Mouse (Mus musculus): ENCODE measurements around the gene Hirip3.

Gene Hirip3

GRCm38 (mm10) chr7:126861429-126862130 lies at the start of gene Hirip3:
TSS of gene Hirip3 (plus strand) at chr7:126861972.
- DNase-seq: peak; percentile 97 to 98

GRCm38 (mm10) chr7:126815726-126816222 lies 46.0 kb upstream of the Hirip3 start:
- no peak for DNase-seq

- peak in 1 of 2 experiments; percentile 27 for DNase-seq
Observed at GRCm38 (mm10) chr7:126816494-126816893, 45.3 kb upstream of the Hirip3 start.

- no peak for DNase-seq
Observed at GRCm38 (mm10) chr7:126817595-126817994, 44.2 kb upstream of the Hirip3 start.

GRCm38 (mm10) chr7:126818818-126819217 lies 43.0 kb upstream of the Hirip3 start:
- no peak for DNase-seq

GRCm38 (mm10) chr7:126821835-126822511 lies 39.8 kb upstream of the Hirip3 start:
- peak; percentile 78 to 84 for DNase-seq

GRCm38 (mm10) chr7:126822741-126823140 lies 39.0 kb upstream of the Hirip3 start:
- DNase-seq: peak; percentile 47 to 52

- no peak for DNase-seq
Observed at GRCm38 (mm10) chr7:126823202-126823711, 38.5 kb upstream of the Hirip3 start.

GRCm38 (mm10) chr7:126823940-126824339 lies 37.8 kb upstream of the Hirip3 start:
- no peak for DNase-seq

- DNase-seq: no peak
Observed at GRCm38 (mm10) chr7:126825403-126825802, 36.4 kb upstream of the Hirip3 start.

GRCm38 (mm10) chr7:126825952-126826351 lies 35.8 kb upstream of the Hirip3 start:
- no peak for DNase-seq

- no peak for DNase-seq
Observed at GRCm38 (mm10) chr7:126831539-126831938, 30.2 kb upstream of the Hirip3 start, which contains the start of gene 4930451I11Rik. TSS of gene 4930451I11Rik (minus strand) at chr7:126831639.

- peak; percentile 81 to 84 for DNase-seq
Observed at GRCm38 (mm10) chr7:126832036-126832598, 29.7 kb upstream of the Hirip3 start.

- DNase-seq: no peak
Observed at GRCm38 (mm10) chr7:126833294-126833693, 28.5 kb upstream of the Hirip3 start.

GRCm38 (mm10) chr7:126843276-126843675 lies 18.5 kb upstream of the Hirip3 start:
- DNase-seq: no peak

GRCm38 (mm10) chr7:126845516-126845915 lies 16.3 kb upstream of the Hirip3 start:
- no peak for DNase-seq

- DNase-seq: no peak
Observed at GRCm38 (mm10) chr7:126847116-126847420, 14.7 kb upstream of the Hirip3 start, which contains the start of gene Doc2a. TSS of gene Doc2a (plus strand) at chr7:126847416.

GRCm38 (mm10) chr7:126847421-126848398 lies 14.1 kb upstream of the Hirip3 start:
- DNase-seq: no peak

- no peak for DNase-seq
Observed at GRCm38 (mm10) chr7:126848794-126849193, 13.0 kb upstream of the Hirip3 start.

GRCm38 (mm10) chr7:126850161-126850560 lies 11.6 kb upstream of the Hirip3 start:
- no peak for DNase-seq

GRCm38 (mm10) chr7:126851192-126851591 lies 10.6 kb upstream of the Hirip3 start:
- DNase-seq: no peak

GRCm38 (mm10) chr7:126853454-126853853 lies 8.3 kb upstream of the Hirip3 start:
- DNase-seq: peak; percentile 50 to 62
